Mouse (Mus musculus) forebrain, embryonic 15.5 days (tissue): Measurements from ENCODE around the gene Uqcrfs1. TPM values are rescaled to one million over a fixed set of nuclear protein-coding genes. Genes with fewer than 3 reads are reported as not detected.

Experiments
- ATAC-seq: fragments of 200-750 bp; cut with Nextera tagmentation; replicated peaks from 2 replicates; pipeline ENCODE4 v1.8.0; 2017; ENCODE audit warnings: mild to moderate bottlenecking, moderate TSS enrichment, moderate library complexity
- H3K27ac ChIP-seq: fragments of 300-500 bp; sonication (generic); replicated peaks from 2 replicates; pipeline ENCODE4 v1.5.1; 2015; ENCODE audit warnings: mild to moderate bottlenecking, inconsistent platforms
- H3K27me3 ChIP-seq: fragments of 300-500 bp; sonication (generic); 2 replicates; pipeline ENCODE4 v1.6.1; 2015; ENCODE audit warnings: inconsistent platforms
- H3K36me3 ChIP-seq: fragments of 300-500 bp; sonication (generic); 2 replicates; pipeline ENCODE4 v1.6.1; 2015; ENCODE audit warnings: mild to moderate bottlenecking, inconsistent platforms
- H3K4me1 ChIP-seq: fragments of 300-500 bp; sonication (generic); 2 replicates; pipeline ENCODE4 v1.6.1; 2015; ENCODE audit warnings: inconsistent platforms
- H3K4me2 ChIP-seq: fragments of 300-500 bp; sonication (generic); replicated peaks from 2 replicates; pipeline ENCODE4 v1.6.1; 2015; ENCODE audit warnings: mild to moderate bottlenecking, inconsistent platforms
- H3K4me3 ChIP-seq: fragments of 300-500 bp; sonication (generic); 2 replicates; pipeline ENCODE4 v1.5.1; 2015; ENCODE audit warnings: mild to moderate bottlenecking, inconsistent platforms
- H3K9ac ChIP-seq: fragments of 300-500 bp; sonication (generic); replicated peaks from 2 replicates; pipeline ENCODE4 v1.6.1; 2015; ENCODE audit warnings: mild to moderate bottlenecking, inconsistent platforms
- H3K9me3 ChIP-seq: fragments of 300-500 bp; sonication (generic); 2 replicates; pipeline ENCODE4 v1.6.1; 2016; ENCODE audit warnings: inconsistent platforms
- WGBS: fragments of 180-500 bp; shearing (Covaris S2); methylation state at CpG from one replicate; pipeline ENCODE4 v1.1.7; 2015; ENCODE audit warnings: mixed read lengths; 5-methylcytosine and 5-hydroxymethylcytosine counted together
- polyA plus RNA-seq: library from polyadenylated mRNA; unstranded; fragments of >200 nt; fragmentation: Nextera tagmentation; extraction: Ambion mirVana; gene quantifications from 2 replicates; pipeline ENCODE4 v1.2.1, GENCODE M21; 2015

Gene Uqcrfs1
- 233 and 246 TPM in 2 replicates for polyA plus RNA-seq

DNA sequence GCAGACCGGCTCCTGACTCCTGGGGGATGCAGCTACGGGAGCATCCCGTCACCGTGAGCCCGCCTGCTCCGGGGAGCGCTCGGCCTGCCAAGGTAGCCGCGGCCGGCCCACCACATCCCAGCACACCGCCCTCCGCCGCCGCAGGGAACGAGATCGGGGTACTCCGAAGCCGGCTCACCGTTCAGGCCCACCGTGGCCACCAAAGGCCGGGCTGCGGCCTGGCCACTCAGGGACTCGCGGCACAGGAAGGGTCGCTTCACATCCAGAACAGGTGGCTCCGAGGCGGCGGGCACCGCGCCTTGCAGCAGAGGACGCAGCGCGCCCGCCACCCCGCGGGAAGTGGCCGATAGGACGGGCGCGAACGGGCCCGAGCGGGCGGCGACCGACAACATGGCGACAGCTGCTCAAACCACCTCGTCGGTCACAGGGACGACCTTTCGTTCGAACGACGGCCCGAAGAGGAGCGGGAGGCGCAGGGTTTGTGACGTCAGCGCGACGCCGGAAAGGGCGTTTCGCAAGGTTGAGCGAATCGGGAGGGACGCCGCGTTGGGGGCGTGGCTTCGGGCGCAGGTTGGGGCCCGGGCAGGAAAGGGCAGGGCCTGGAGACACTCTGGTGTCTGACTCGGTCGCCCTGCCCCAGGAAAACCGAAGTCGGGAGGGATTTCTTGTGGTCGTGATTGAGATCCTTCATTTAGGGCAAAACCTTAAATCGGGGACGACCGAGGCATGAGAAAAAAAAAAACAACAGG is at the start of gene Uqcrfs1:
Uqcrfs1 (minus strand) TSS at position 507 of the 749 bp plus-strand sequence.
- H3K36me3 ChIP-seq: peaks cover 8% of the 10 kb centered on the region
- no peaks in the 10 kb centered on the region for H3K9me3 ChIP-seq
- peak within 1 kb of the TSS; percentile 96 for H3K4me3 ChIP-seq
- peak; percentile 99 for ATAC-seq
- no peaks in the 10 kb centered on the region for H3K27me3 ChIP-seq
- H3K4me1 ChIP-seq: peaks cover 20% of the 10 kb centered on the region
- peak within 1 kb of the TSS; percentile 71 for H3K27ac ChIP-seq
- WGBS: under 1% methylated on average over 82 of the region's 82 CpGs
- peak within 1 kb of the TSS; percentile 58 for H3K4me2 ChIP-seq
- H3K9ac ChIP-seq: peak within 1 kb of the TSS; percentile 93

DNA sequence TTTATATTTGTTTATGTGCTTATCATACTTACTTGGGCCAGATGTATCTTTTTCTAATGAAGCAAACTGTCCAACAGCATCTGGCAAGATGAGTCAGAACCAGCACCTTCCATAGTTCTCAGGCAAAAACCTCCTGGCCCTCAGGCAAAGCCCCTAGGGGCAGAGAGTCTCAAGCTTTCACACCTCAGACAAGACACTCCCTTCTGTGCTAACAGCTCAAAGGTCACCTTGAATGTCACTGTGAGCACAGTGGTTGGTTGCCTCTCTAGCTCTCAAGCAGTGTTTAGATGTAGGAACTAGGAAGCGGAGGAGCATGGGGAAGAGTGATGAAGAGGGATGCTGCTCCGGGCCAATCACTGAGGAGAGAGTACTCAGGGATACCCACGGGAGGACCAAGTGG is 40.6 kb upstream of the Uqcrfs1 start:
- H3K27me3 ChIP-seq: no peaks in the 10 kb centered on the region
- H3K27ac ChIP-seq: no peak overlapping the region
- no peak overlapping the region for H3K9ac ChIP-seq
- no peak overlapping the region for H3K4me2 ChIP-seq
- WGBS: 92% methylated on average over 3 of the region's 3 CpGs
- H3K4me1 ChIP-seq: no peaks in the 10 kb centered on the region
- ATAC-seq: no peak
- no peak overlapping the region for H3K4me3 ChIP-seq
- no peaks in the 10 kb centered on the region for H3K36me3 ChIP-seq
- no peaks in the 10 kb centered on the region for H3K9me3 ChIP-seq

DNA sequence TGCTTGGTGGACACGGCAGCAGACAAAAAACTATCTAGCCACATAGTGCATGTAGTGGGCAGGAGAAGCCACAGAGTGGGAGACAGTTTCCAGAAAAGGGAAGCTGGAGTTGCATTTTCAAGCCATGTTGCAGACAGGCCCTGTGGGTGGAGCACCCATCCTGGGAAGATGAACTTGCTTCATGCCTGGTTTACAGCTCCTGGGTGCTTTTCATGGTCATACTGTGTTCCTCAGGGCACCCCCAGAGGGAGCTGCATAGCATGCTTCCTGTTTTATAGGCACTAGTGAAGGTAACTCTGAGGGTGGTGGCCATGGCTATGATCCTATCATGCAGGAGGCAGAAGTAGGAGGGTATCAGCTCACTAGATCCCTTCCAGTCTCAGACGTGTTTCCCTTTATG is 37.4 kb upstream of the Uqcrfs1 start:
- no peak overlapping the region for H3K4me2 ChIP-seq
- WGBS: 63% methylated on average over 2 of the region's 2 CpGs
- H3K9me3 ChIP-seq: no peaks in the 10 kb centered on the region
- H3K36me3 ChIP-seq: no peaks in the 10 kb centered on the region
- no peaks in the 10 kb centered on the region for H3K4me1 ChIP-seq
- H3K27ac ChIP-seq: no peak overlapping the region
- no peaks in the 10 kb centered on the region for H3K27me3 ChIP-seq
- no peak overlapping the region for H3K9ac ChIP-seq
- H3K4me3 ChIP-seq: no peak overlapping the region
- no peak for ATAC-seq

DNA sequence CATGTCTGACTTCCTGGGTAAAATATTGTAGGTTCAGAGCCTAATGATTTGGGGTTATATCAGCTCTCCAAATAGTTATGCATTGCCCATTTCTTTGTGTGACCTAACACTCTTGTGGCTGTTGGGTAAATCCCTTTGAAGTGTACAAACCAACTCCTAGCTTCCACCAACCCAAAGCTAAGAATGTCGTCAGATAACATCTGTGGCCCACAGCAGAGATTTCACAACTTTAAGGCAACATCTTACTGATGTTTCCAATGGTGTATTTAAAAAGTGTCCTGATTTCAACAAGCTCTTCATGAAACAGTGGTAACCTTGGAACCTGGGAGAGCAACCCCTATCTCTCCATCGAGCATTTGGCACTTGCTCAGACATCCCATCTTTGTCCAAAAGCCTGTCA is 33.6 kb upstream of the Uqcrfs1 start:
- Histone ChIP-seq H3K4me2 (no peak overlapping the region), H3K27me3 (no peaks in the 10 kb centered on the region), H3K36me3 (no peaks in the 10 kb centered on the region), H3K4me3 (no peak overlapping the region), H3K4me1 (no peaks in the 10 kb centered on the region), H3K9ac (no peak overlapping the region), H3K9me3 (no peaks in the 10 kb centered on the region), H3K27ac (no peak overlapping the region)
- 86% methylated on average over 2 of the region's 2 CpGs for WGBS
- ATAC-seq: no peak

DNA sequence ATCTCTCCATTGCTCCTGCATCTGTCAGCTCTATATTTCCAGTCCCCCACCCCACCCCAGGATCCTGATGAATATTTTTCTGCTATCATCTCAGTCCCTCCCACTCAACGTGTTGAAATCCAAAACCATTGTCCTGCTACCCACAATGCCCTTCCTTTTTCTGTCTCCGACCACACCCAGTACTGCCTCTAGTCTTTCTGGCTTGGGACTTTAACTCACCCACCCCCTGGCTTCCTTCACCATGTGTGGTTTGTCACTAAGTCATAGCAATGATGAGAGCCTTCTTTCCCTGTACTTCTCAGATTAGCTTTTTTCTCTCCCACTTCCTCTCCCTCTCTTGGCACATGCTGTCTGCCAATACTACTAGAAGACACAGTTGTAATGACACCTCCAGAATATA is 31.7 kb upstream of the Uqcrfs1 start:
- no peaks in the 10 kb centered on the region for H3K27me3 ChIP-seq
- ATAC-seq: no peak
- H3K4me1 ChIP-seq: no peaks in the 10 kb centered on the region
- H3K9me3 ChIP-seq: no peaks in the 10 kb centered on the region
- no peak overlapping the region for H3K4me2 ChIP-seq
- H3K36me3 ChIP-seq: no peaks in the 10 kb centered on the region
- H3K4me3 ChIP-seq: no peak overlapping the region
- no peak overlapping the region for H3K27ac ChIP-seq
- WGBS: 76% methylated on average over 2 of the region's 2 CpGs
- no peak overlapping the region for H3K9ac ChIP-seq

DNA sequence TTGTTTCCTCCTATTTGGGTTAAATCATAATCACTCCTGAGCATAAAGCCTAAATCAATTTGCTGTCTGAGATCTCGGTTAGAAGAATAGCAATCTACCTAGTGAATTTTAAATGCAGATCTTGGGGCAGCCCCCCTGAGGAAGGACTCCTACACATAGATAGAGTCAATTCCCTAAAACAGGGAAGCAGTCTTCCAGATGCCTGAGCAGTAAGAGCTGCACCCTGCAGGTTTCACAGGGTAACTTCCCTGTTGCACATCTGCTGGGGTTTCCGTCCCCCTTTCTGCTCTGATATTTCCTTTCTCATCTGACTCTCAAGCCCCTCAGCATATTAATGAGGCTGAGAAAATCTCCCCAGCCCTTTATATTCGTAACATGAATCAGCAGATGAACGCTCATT is 27.8 kb upstream of the Uqcrfs1 start:
- no peak overlapping the region for H3K9ac ChIP-seq
- H3K4me3 ChIP-seq: no peak overlapping the region
- H3K27me3 ChIP-seq: no peaks in the 10 kb centered on the region
- no peak overlapping the region for H3K27ac ChIP-seq
- no peaks in the 10 kb centered on the region for H3K4me1 ChIP-seq
- no peak for ATAC-seq
- WGBS: 69% methylated on average over 4 of the region's 4 CpGs
- H3K36me3 ChIP-seq: no peaks in the 10 kb centered on the region
- no peak overlapping the region for H3K4me2 ChIP-seq
- H3K9me3 ChIP-seq: no peaks in the 10 kb centered on the region

DNA sequence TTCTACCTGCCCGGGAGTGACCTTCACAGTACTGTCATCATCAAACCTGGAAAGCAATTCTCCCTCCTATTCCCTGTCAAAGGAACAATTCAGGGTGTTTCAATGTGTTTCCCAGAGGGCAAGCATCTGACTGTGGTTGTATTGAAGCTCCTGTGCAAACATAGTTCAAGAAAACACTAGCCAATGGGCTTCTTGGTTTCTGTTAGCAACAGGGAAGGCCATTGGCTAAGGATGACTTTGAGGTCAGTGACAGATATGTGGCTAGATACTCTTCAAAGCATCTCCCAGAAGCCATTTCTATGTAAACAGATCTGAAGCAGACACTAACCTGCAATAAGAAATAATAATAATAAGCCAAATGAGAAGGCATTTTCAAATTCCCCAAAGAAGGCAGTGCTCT is 25.0 kb upstream of the Uqcrfs1 start:
- ATAC-seq: no peak
- Histone ChIP-seq H3K27me3 (no peaks in the 10 kb centered on the region), H3K36me3 (no peaks in the 10 kb centered on the region), H3K4me2 (no peak overlapping the region), H3K9me3 (no peaks in the 10 kb centered on the region), H3K9ac (no peak overlapping the region), H3K27ac (no peak overlapping the region), H3K4me3 (no peak overlapping the region), H3K4me1 (no peaks in the 10 kb centered on the region)
- 96% methylated on average over 1 of the region's 1 CpGs for WGBS

DNA sequence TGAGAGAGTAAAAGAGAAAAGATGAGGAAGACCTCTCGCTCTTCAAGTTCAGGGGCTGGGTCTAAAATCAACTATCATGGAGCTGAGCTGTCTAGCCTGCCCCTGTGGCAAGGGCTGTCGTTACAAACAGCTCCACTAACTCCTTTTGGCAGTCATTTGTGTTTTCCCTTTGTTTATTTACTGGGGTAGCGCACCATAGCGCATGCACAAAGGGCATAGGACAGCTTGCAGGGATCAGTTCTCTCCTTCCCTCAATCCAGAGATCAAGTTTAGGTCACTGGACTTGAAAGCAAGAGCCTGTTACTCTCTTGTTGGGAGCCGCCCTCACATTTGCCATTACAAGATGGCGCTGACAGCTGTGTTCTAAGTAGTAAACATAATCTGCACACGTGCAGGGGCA is 22.4 kb upstream of the Uqcrfs1 start:
- Histone ChIP-seq H3K27me3 (no peaks in the 10 kb centered on the region), H3K36me3 (no peaks in the 10 kb centered on the region), H3K4me1 (no peaks in the 10 kb centered on the region), H3K9me3 (no peaks in the 10 kb centered on the region), H3K9ac (no peak overlapping the region), H3K4me3 (no peak overlapping the region), H3K27ac (no peak overlapping the region), H3K4me2 (no peak overlapping the region)
- no peak for ATAC-seq
- WGBS: 75% methylated on average over 7 of the region's 7 CpGs

DNA sequence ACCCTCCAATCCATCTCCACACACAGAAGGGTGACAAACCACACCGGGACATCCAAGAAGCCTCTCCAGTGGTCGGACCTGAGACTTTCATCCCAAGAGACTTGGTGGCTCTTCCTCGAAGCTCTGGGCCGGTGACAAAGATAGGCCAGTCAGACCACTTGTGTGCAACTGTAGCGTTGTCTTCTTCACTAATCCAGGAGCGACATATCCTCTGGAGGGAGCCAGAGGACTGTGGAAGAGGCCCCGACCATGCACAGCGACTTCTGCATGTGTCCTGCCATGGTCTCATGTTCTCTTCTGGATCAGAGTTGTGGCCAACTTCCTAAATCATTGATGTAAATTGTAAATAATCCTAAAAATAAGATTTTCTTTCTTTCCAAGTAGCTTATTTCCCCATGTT is 21.6 kb upstream of the Uqcrfs1 start:
- no peak for ATAC-seq

DNA sequence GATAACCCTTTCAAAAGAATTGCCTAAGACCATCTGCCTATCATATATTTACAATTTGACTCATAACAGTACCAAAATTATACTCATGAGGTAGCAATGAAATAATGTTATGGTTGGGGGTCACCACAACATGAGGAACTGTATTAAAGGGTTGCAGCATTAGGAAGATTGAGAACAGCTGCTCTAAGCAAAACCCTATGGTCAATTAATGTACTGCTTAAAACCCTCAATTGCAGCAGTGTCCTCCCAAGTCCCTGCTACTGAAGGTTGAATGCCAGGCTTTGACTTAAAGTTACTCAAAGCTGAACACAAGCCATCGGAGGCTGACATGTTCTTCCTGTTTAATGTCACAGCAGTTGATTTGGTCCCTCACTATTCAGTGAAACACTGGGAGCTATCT is 15.4 kb upstream of the Uqcrfs1 start:
- 81% methylated on average over 1 of the region's 1 CpGs for WGBS
- no peaks in the 10 kb centered on the region for H3K4me1 ChIP-seq
- H3K27me3 ChIP-seq: no peaks in the 10 kb centered on the region
- H3K9ac ChIP-seq: no peak overlapping the region
- H3K4me3 ChIP-seq: no peak overlapping the region
- H3K4me2 ChIP-seq: no peak overlapping the region
- no peaks in the 10 kb centered on the region for H3K36me3 ChIP-seq
- ATAC-seq: no peak
- no peaks in the 10 kb centered on the region for H3K9me3 ChIP-seq
- no peak overlapping the region for H3K27ac ChIP-seq

More for the DNA sequence above, 21.6 kb upstream of the Uqcrfs1 start:
- Histone ChIP-seq H3K4me2 (no peak overlapping the region), H3K4me1 (no peaks in the 10 kb centered on the region), H3K9ac (no peak overlapping the region), H3K27me3 (no peaks in the 10 kb centered on the region), H3K4me3 (no peak overlapping the region), H3K27ac (no peak overlapping the region), H3K9me3 (no peaks in the 10 kb centered on the region), H3K36me3 (no peaks in the 10 kb centered on the region)
- WGBS: 65% methylated on average over 8 of the region's 8 CpGs

DNA sequence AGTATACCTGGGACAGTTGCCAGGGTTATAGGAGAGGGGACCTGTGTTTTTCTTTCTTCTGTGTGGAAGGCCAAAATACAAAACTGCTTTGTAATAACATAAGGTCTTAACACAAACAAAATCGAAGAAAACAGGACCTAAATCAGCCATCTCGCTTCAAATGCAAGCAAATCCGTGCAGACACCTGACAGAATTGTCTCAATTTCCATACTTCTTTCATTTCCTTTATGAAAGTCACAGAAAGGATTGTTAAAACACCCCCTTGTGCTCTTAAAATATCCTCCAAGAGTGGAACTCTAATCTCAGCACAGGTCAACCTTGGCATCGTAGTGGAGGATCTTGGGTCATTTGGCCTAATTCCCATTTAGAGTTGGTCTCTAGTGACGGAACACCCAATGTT is 14.9 kb upstream of the Uqcrfs1 start:
- Histone ChIP-seq H3K9me3 (no peaks in the 10 kb centered on the region), H3K4me1 (no peaks in the 10 kb centered on the region)

DNA sequence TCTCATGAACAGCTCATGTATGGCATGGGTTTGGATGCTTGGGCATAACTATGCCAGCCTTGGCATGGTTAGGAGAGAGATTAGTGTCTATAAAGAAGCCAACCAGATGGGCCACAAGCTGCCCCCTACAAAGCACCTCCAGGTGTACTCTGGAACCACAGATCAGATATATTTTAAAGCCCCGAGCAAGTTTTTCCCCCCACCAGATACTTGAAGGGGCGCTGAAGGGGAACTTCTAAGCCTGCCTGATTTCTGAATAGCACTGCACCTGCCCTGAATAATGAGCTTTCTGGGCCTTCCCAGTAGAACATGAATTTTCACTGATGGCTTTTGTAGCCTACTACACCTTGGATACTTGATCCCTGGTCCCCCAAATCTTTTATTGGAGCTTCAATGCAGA is 12.6 kb upstream of the Uqcrfs1 start:
- Histone ChIP-seq H3K36me3 (no peaks in the 10 kb centered on the region), H3K27ac (no peak overlapping the region), H3K4me2 (no peak overlapping the region), H3K27me3 (no peaks in the 10 kb centered on the region), H3K9me3 (no peaks in the 10 kb centered on the region), H3K9ac (no peak overlapping the region), H3K4me1 (no peaks in the 10 kb centered on the region), H3K4me3 (no peak overlapping the region)
- no peak for ATAC-seq
- 81% methylated on average over 2 of the region's 2 CpGs for WGBS

More for the DNA sequence above, 14.9 kb upstream of the Uqcrfs1 start:
- WGBS: 90% methylated on average over 5 of the region's 5 CpGs
- no peaks in the 10 kb centered on the region for H3K36me3 ChIP-seq
- no peak overlapping the region for H3K4me3 ChIP-seq
- H3K9ac ChIP-seq: no peak overlapping the region
- no peak overlapping the region for H3K4me2 ChIP-seq
- no peak overlapping the region for H3K27ac ChIP-seq
- H3K27me3 ChIP-seq: no peaks in the 10 kb centered on the region
- ATAC-seq: no peak

DNA sequence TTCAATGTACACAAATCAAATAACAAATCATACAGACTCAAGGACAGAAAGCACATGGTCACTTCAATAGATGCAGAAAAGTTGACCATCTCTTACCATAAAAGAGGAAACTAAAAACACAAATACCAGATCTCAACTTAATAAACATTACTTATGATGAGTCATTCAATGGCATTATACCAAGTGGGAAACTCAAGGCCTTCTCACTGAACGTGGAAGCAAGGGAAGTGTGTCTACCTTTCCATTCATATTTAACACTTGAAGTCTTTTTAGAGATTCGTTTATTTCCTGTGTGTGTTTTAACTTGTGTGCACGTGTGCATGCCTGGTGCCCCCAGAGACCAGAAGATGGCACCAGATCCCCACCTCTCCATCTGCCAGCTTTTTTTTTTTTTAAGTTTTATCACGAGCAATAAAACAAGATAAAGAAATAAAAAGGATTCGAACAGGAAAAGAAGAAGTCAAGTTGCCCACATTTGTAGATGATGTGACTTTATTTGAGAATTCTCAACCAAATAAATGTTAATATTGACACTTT is 8.0 kb upstream of the Uqcrfs1 start:
- no peak overlapping the region for H3K27ac ChIP-seq
- no peak overlapping the region for H3K9ac ChIP-seq
- H3K27me3 ChIP-seq: no peaks in the 10 kb centered on the region
- ATAC-seq: no peak
- H3K4me3 ChIP-seq: no peak overlapping the region
- H3K9me3 ChIP-seq: no peaks in the 10 kb centered on the region
- H3K36me3 ChIP-seq: no peaks in the 10 kb centered on the region
- H3K4me2 ChIP-seq: no peak overlapping the region
- 45% methylated on average over 5 of the region's 5 CpGs for WGBS
- no peaks in the 10 kb centered on the region for H3K4me1 ChIP-seq
